Mouse (Mus musculus) ZHBTc4 (cell line): ENCODE results near the gene Zfp346.

Experiments
- DNase-seq: peaks from one replicate; pipeline ENCODE4 v3.0.0-alpha.2; 2011; ENCODE audit warnings: low read depth, low spot score

Gene Zfp346

GRCm38 (mm10) chr13:55152621-55153415 lies 47.7 kb downstream of the Zfp346 start, which contains the start of gene Fgfr4:
Gene Fgfr4, plus strand, starts transcription at chr13:55152640.
- peak; percentile 88 for DNase-seq

DNA sequence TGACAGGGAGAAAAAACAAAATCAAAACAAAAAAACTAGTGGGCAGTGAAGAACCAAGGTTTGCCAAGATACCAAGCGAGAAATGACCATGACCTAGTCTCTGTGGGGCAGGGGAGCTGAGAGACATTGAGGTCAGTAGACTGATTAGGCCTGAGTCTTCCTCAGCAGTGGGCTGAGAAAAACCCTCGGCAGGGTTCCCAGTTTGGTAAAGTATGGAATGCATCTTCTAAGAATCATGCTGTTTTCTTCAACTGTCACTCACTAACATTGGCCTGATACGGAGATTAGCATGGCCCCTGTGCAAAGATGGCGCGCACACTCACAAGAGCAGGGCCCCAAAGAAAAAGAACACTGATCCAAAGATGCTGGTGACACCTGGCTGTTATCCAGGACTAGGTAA lies 48.8 kb downstream of the Zfp346 start:
- DNase-seq = no peak

DNA sequence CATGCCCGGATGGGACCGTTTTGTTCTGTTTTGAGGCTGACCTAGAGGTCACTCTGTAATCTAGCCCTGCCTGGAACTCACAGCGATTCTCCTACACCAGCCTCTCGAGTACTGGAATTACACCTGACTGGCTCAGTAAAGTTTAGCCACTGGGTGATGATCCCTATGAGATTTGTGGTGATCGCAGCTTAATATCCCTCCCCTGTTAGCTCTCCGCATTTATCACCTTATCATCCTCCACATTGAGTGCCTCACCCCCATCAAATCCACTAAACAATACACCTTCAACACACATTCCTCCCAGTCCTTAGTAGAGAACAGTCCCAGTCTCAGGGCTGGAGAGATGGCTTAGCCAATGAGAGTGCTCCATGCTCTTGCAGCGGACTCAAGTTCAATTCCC lies 57.3 kb downstream of the Zfp346 start:
- DNase-seq = no peak

DNA sequence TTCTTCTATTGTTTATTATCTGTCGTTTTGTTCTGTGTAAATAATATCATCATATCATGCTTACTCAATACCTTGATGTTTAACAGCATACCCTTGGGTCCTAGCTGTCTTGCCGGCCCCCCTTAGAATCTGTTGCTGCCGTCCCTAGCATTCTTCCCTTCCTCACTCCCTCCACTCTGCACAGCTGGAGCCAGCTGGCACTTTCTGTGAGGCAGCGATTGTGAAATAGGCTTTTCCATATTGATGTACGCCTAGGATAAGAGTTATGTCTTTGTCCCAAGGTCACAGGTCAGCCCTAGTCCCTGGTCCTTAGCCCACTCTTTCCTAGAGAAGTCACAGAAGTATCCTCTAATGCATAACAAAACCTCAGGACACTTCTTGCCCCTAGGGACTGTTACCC lies 58.4 kb downstream of the Zfp346 start:
- DNase-seq = no peak

DNA sequence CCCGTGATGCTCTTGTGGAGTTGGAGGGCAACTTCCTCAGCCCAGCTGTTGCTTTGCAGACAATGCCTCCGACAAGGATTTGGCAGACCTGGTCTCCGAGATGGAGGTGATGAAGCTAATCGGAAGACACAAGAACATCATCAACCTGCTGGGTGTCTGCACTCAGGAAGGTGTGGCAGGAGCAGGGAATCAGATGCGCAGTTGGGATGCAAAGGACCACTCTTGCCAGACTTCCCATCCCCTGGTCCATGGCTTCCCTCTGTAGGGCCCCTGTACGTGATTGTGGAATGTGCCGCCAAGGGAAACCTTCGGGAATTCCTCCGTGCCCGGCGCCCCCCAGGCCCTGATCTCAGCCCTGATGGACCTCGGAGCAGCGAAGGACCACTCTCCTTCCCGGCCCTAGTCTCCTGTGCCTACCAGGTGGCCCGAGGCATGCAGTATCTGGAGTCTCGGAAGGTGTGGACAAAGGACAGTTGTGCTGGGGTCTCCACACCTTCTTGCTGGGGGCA lies 60.8 kb downstream of the Zfp346 start:
- no peak for DNase-seq

GRCm38 (mm10) chr13:55166806-55167725 lies 62.0 kb downstream of the Zfp346 start:
- DNase-seq = peak; percentile 96

DNA sequence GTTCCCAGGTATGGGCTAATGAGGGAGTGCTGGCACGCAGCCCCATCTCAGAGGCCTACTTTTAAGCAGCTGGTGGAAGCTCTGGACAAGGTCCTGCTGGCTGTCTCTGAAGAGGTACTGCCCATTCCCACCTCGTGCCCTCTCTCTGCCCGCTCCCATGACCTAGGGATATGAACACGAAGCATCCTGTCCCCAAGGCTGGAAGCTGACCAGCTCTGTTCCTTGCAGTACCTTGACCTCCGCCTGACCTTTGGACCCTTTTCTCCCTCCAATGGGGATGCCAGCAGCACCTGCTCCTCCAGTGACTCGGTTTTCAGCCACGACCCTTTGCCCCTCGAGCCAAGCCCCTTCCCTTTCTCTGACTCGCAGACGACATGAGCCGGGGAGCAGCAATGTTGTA lies 62.7 kb downstream of the Zfp346 start:
- no peak for DNase-seq

DNA sequence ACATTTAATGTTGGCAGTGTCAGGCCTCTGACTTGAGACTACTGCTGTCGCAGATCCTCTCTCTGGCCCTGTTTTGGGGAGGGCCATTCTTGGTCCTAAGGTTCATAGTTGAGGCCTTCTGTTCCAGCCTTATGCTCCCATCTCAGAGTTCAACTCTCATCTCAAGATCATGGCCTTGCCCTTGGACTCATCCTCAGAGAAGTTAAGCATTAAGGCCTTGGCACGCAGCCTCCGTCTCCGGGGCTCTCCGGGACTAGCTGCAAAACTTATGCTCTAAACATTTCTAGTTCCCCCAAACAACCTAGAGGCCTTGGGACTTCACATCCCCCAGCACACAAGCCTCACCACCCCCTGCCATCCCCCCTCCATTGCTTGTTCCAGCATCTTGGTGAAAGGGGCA lies 63.1 kb downstream of the Zfp346 start:
- no peak for DNase-seq

DNA sequence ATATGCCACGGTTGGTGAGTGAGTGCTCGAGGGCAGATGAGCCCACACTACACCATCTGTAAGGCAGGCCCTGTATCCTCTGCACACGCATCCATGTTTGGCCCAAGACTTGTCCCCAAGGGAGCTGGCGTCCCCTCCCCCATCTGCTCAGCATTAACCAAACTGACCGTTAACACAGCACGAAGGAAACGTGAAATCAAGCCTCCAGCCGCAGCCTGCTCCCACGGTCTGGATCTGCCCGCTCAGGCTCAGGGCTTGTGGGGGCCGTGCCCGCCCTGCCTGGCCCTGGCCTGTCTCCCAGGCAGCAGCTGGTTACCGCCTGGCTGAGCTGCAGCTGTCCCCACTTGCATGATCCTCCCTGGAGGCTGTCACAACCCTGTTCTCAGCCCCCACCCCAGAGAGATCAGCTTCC lies 63.9 kb downstream of the Zfp346 start:
- peak; percentile 46 for DNase-seq

DNA sequence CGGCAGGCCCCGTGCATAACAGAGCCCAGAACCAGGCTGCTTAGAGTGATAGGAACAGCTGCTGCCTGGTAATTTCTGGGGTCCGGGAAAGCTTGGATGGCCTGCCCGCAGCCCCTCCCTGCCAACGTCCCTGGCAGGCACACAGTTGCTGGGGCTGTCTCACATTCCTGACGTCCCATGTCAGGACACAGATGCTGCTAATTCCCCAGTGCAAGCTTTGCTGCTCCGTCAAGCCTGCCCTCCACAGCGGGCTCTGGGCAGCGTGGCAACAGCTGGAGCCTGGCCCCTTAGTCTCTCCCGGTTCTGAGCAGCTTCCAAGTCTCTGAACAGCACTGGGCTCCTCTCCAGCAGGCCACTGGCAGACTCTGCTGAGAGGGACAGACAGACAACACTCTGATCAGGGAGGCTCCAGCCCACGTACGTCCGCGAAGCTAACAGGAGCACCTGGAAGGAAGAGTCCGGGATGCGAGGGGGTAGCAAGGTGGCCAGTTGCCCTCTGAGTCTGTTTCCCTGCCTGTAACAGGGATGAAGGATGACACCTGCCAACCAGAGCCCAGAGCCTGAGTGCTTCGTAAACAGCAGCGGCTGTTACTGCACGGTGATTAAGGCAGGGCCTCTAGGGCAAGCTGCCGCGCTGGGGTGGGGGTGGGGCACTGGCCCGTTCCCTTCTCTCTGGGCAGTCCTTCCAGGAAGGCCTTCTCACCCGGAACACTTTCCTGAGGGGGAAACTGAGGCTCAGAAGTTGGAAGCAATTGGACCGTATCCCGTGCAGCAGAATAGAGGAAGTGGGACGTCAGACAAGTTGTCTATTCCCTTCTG lies 66.6 kb downstream of the Zfp346 start:
- no peak for DNase-seq

DNA sequence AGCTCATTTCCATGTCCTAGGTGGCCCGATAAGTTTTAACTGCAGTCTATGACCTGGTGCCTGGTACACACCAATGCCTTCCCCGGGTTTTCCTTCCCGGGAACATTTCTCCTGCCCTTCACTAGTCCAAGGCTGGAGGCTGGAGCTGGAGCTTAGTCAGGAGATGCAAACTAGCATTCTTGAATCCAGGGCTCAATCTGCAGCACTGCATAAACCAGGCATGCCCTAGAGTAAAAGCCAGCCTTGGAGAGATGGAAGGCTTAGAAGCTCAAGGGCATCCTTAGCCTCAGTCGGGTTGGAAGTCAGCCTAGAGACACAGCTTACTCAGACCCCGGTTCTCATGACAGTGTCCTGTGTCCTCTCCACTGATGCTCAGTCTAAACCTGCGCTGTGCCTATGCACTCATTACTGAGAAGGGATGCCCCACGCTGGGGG lies 67.2 kb downstream of the Zfp346 start:
- DNase-seq = no peak

DNA sequence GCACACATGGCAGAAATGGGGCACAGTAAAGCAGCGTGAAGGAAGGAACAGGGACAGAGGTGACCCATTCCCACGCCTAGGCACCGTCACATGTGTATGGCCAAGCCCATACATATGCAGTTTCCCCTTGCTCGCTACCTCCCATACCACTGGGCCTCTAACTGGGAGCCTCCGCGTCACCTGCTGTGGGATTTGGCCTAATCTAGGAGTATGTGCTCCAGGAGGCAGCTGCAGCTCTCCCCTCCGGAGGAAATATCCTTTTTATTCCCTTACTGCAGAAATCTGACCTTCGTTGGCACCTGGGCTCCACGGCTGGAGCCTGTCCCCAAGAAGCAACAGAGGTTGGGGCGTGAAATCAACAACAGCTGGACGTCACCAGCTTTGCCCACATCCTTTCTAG lies 69.2 kb downstream of the Zfp346 start:
- no peak for DNase-seq

GRCm38 (mm10) chr13:55176265-55176664 lies 71.2 kb downstream of the Zfp346 start:
- DNase-seq = no peak

- DNase-seq = peak; percentile 72
Observed at GRCm38 (mm10) chr13:55177903-55178496, 72.9 kb downstream of the Zfp346 start.

GRCm38 (mm10) chr13:55178556-55178955 lies 73.4 kb downstream of the Zfp346 start:
- DNase-seq = peak; percentile 89

GRCm38 (mm10) chr13:55179591-55179990 lies 74.5 kb downstream of the Zfp346 start:
- DNase-seq = no peak

DNA sequence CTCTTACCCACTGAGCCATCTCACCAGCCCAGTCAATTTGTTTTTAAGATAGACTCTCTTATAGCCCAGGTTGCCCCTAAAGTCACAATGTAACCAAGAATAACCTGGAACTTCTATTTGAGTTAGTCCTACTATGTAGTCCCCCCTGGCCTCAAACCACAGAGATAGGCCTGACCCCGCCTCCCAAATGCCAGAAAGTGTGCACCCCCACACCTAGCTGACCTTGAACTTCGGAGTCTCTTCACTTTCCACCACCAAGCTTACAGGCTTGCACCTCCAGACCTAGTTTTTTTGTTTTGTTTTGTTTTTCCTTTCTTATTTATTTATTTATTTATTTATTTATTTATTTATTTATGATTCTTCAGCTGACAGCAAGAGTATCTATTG lies 76.7 kb downstream of the Zfp346 start:
- DNase-seq = no peak

GRCm38 (mm10) chr13:55182173-55182894 lies 77.2 kb downstream of the Zfp346 start:
- DNase-seq = peak; percentile 92

DNA sequence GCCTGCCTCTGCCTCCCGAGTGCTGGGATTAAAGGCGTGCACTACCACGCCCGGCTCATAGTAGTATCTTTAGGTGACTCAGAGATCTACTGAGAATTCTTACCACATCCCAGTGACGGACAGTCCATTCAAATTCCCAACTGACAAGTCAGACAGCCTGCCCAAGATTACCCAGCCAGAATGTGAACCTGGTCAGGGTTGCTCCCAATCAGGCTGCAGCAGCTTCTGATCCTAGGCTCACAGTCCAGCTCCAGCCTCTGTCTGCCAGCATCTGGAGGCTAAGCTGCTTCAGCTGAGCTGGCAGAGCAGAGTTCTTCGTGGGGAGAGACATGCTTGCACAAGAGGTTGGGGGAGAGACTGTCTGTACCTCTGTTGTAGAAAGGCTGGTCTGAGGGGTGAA lies 78.3 kb downstream of the Zfp346 start:
- no peak for DNase-seq
